39 mouse cellular contexts compared by ENCODE assay signal in the genomic region with DNA sequence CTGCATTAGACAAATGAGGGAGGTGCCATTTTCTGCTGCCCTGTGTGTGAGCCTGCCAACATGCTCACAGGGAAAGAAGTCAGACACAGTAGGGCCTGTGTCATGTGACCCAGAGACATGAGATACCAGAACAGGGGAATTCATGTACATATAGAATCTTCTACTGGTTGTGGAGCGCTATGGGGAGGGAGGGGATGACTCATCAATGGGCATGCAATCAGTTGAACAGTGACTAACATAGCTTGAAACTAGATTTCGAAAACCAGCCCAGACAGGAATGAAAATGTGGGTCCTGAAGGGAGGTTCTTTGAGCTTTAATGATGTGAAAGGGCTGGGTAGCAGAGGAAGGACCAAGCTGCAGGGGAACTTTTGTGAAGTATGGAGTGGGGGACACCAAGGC. TPM values are rescaled to one million over a fixed set of nuclear protein-coding genes. Genes with fewer than 3 reads are reported as not detected.
DNase-seq lines count a peak whose midpoint lies in the region; ATAC-seq lines count a peak whose summit lies in the region.
"Had no signal": no experiment of that assay in that cellular context is flagged by ENCODE, and none has a peak within 500 bp of the region (broad histone marks: within the 10 kb centered on the region; RNA-seq: fewer than 3 reads in every experiment).

No protein-coding gene starts in this region.

- DNase-seq in adrenal gland, adult 2 months, result peak; percentile 18
- DNase-seq in adrenal gland, adult 8-10 months, result no peak
- DNase-seq in urinary bladder, postnatal 25 days (ENCODE audit: low spot score), result peak; percentile 6
- DNase-seq in urinary bladder, adult 2 months (ENCODE audit: low spot score), result no peak
- DNase-seq in brain, adult 2 months (ENCODE audit: low read depth, low spot score), result peak; percentile 13
- no peak for DNase-seq in layer of hippocampus, adult 11-12 months (ENCODE audit: low spot score)
- no peak for DNase-seq in embryo, embryonic 10.5 days (ENCODE audit: low spot score)
- DNase-seq: cerebellum, adult 8-10 months; cerebellum, postnatal 25 days; gastrocnemius, adult 2 months; gastrocnemius, postnatal 36 days; kidney, adult 11 months; kidney, postnatal 36 days; layer of hippocampus, postnatal 36 days; left cerebral cortex, postnatal 4 days; liver, postnatal 0 days; right cerebral cortex, postnatal 25 days; thymus, adult 18-20 months; thymus, postnatal 36 days had no signal

- peak; percentile 50 for ATAC-seq in megakaryocyte progenitor cell, adult 5-6 weeks (replicated peaks; ENCODE audit: poor library complexity)
- ATAC-seq: CD4-positive, CD25-positive, alpha-beta regulatory T cell, adult 4 months; forebrain, embryonic 15.5 days; liver, embryonic 12.5 days; liver, postnatal 0 days; midbrain, embryonic 15.5 days had no signal

RNA-seq across cellular contexts. Expression of gene Serpina3b, which starts 3.8 kb away (rescaled TPM):
- total RNA-seq in adrenal gland, adult 2 months (2021), result 1 to 10 TPM in 1 of 2 experiments, not detected in 1; 1.7 TPM
- 0.35 TPM in 1 of 2 replicates, not detected in the other for polyA plus RNA-seq in adrenal gland, adult 2 months (2012; rRNA removed)
- total RNA-seq in adrenal gland, adult 8-10 months (2022), result under 1 TPM in 3 of 4 experiments, not detected in 1; 0.15 to 0.40 (median 0.20) TPM
- polyA plus RNA-seq in urinary bladder, adult 2 months (2012; rRNA removed), result 0.84 and 1.7 TPM in 2 replicates
- not detected in 2 replicates for total RNA-seq in megakaryocyte progenitor cell, adult 5-6 weeks (2015)
- total RNA-seq in megakaryocyte progenitor cell, adult 5-6 weeks (2017), result not detected in 2 replicates
- total RNA-seq: gastrocnemius, adult 2 months; gastrocnemius, postnatal 36 days; heart, adult 8-10 months; heart, postnatal 25 days; layer of hippocampus, postnatal 36 days; left cerebral cortex, postnatal 4 days had no signal
- polyA plus RNA-seq: CD4-positive, CD25-positive, alpha-beta regulatory T cell, adult 4 months; embryonic facial prominence, embryonic 11.5 days; forebrain, embryonic 10.5 days; forebrain, embryonic 15.5 days; hindbrain, embryonic 14.5 days; kidney, embryonic 14.5 days; lung, embryonic 16.5 days; midbrain, embryonic 10.5 days; midbrain, embryonic 15.5 days; neural tube, embryonic 15.5 days; stomach, embryonic 15.5 days had no signal

RNA-seq across cellular contexts. Expression of gene Serpina3a, which starts 11.5 kb away (rescaled TPM):
- total RNA-seq in adrenal gland, adult 2 months (2021), result not detected
- polyA plus RNA-seq in adrenal gland, adult 2 months (2012; rRNA removed), result not detected in 2 replicates
- total RNA-seq in adrenal gland, adult 8-10 months (2022), result under 1 TPM in 1 of 4 experiments, not detected in 3; 0.20 TPM
- polyA plus RNA-seq in urinary bladder, adult 2 months (2012; rRNA removed), result not detected in 2 replicates
- total RNA-seq in megakaryocyte progenitor cell, adult 5-6 weeks (2015), result not detected in 2 replicates
- total RNA-seq in megakaryocyte progenitor cell, adult 5-6 weeks (2017), result not detected in 2 replicates
- total RNA-seq: adrenal gland, adult 18-20 months; adrenal gland, postnatal 4 days; gastrocnemius, adult 2 months; gastrocnemius, postnatal 36 days; heart, adult 8-10 months; heart, postnatal 25 days; layer of hippocampus, postnatal 36 days; left cerebral cortex, postnatal 4 days had no signal
- polyA plus RNA-seq: CD4-positive, CD25-positive, alpha-beta regulatory T cell, adult 4 months; embryonic facial prominence, embryonic 11.5 days; forebrain, embryonic 10.5 days; forebrain, embryonic 15.5 days; heart, embryonic 15.5 days; hindbrain, embryonic 14.5 days; kidney, embryonic 14.5 days; limb, embryonic 14.5 days; liver, embryonic 12.5 days; liver, postnatal 0 days; lung, embryonic 16.5 days; macrophage; midbrain, embryonic 10.5 days; midbrain, embryonic 15.5 days; neural tube, embryonic 15.5 days; stomach, embryonic 15.5 days had no signal

RNA-seq across cellular contexts. Expression of gene Serpina5, which starts 23.1 kb away (rescaled TPM):
- under 1 TPM in 1 of 2 experiments, not detected in 1; 0.75 TPM for total RNA-seq in adrenal gland, adult 2 months (2021)
- polyA plus RNA-seq in adrenal gland, adult 2 months (2012; rRNA removed), result not detected in 2 replicates
- 1 to 10 TPM; 1.1 to 3.3 (median 1.9) TPM for total RNA-seq in adrenal gland, adult 8-10 months (2022)
- polyA plus RNA-seq in urinary bladder, adult 2 months (2012; rRNA removed), result not detected in 2 replicates
- not detected in 2 replicates for total RNA-seq in megakaryocyte progenitor cell, adult 5-6 weeks (2015)
- not detected in 2 replicates for total RNA-seq in megakaryocyte progenitor cell, adult 5-6 weeks (2017)
- total RNA-seq: gastrocnemius, adult 2 months; gastrocnemius, postnatal 36 days; heart, adult 8-10 months; heart, postnatal 25 days; layer of hippocampus, postnatal 36 days; left cerebral cortex, postnatal 4 days had no signal
- polyA plus RNA-seq: CD4-positive, CD25-positive, alpha-beta regulatory T cell, adult 4 months; embryonic facial prominence, embryonic 11.5 days; forebrain, embryonic 10.5 days; forebrain, embryonic 15.5 days; heart, embryonic 15.5 days; hindbrain, embryonic 14.5 days; kidney, embryonic 14.5 days; limb, embryonic 14.5 days; liver, embryonic 12.5 days; lung, embryonic 16.5 days; macrophage; midbrain, embryonic 10.5 days; midbrain, embryonic 15.5 days; neural tube, embryonic 15.5 days had no signal

RNA-seq across cellular contexts. Expression of gene Serpina3c, which starts 29.7 kb away (rescaled TPM):
- total RNA-seq in adrenal gland, adult 2 months (2021), result 10 to 100 TPM; 20.6 to 23.9 TPM
- polyA plus RNA-seq in adrenal gland, adult 2 months (2012; rRNA removed), result 8.6 and 9.8 TPM in 2 replicates
- total RNA-seq in adrenal gland, adult 8-10 months (2022), result 10 to 100 TPM in 3 of 4 experiments, 1 to 10 TPM in 1; 8.3 to 18.3 (median 13.6) TPM
- polyA plus RNA-seq in urinary bladder, adult 2 months (2012; rRNA removed), result 4.5 and 5.4 TPM in 2 replicates
- not detected in 2 replicates for total RNA-seq in megakaryocyte progenitor cell, adult 5-6 weeks (2015)
- not detected in 2 replicates for total RNA-seq in megakaryocyte progenitor cell, adult 5-6 weeks (2017)
- total RNA-seq: left cerebral cortex, postnatal 4 days had no signal
- polyA plus RNA-seq: CD4-positive, CD25-positive, alpha-beta regulatory T cell, adult 4 months; embryonic facial prominence, embryonic 11.5 days; forebrain, embryonic 10.5 days; forebrain, embryonic 15.5 days; heart, embryonic 15.5 days; hindbrain, embryonic 14.5 days; kidney, embryonic 14.5 days; liver, embryonic 12.5 days; macrophage; midbrain, embryonic 10.5 days; midbrain, embryonic 15.5 days; neural tube, embryonic 15.5 days; stomach, embryonic 15.5 days had no signal

Comparison
In these comparisons a context has a peak if more than half of its experiments do, and no peak if none do; other contexts are left out.
1. DNase-seq: peak in adrenal gland, adult 2 months (single experiment), urinary bladder, postnatal 25 days (single experiment) and brain, adult 2 months (single experiment); none in adrenal gland, adult 8-10 months (single experiment), urinary bladder, adult 2 months (single experiment), layer of hippocampus, adult 11-12 months (single experiment) and embryo, embryonic 10.5 days (single experiment).